Mouse (Mus musculus) heart, postnatal 36 days (tissue): Measurements from ENCODE around the gene Vmn2r103. TPM values are rescaled to one million over a fixed set of nuclear protein-coding genes. Genes with fewer than 3 reads are reported as not detected.

Experiments used
- DNase-seq, 2 experiments: peaks; one replicate each; pipeline ENCODE4 v3.0.0; 2021 to 2022
- intact Hi-C: fragments of 180-260 bp; cut with DNase I; formaldehyde crosslinking; loops from one replicate; pipeline ENCODE4 v1.15.1; 2025
- total RNA-seq, 2 experiments: library from RNA; stranded (reverse); gene quantifications; 2 replicates each; pipeline ENCODE4 v1.2.3; 2021

The Vmn2r103 gene
- not detected for total RNA-seq

GRCm38 (mm10) chr17:19773063-19773462 lies at the start of gene Vmn2r103:
Vmn2r103 (plus strand) TSS chr17:19773363.
- no peak for DNase-seq
- intact Hi-C loops: no loop called here

DNA sequence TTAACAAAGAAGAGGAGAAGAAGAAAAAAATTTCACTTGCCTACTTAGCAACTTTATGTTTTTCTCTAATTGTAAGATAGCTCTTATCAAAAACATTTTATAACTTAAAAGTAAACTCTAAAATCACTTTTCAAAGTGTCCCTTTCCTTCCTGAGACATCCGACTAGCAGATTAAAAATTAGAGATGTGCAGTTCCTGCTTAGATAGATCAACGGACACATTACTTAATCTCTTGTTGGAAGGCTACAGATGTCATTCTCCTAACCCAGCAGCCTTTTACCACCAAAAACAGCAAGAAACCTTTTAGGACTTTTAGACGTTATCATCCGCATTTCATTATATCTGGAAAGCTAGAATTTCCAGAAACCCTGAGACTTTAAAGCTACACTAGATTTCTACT lies 5.8 kb downstream of the Vmn2r103 start:
- DNase-seq: no peak
- intact Hi-C loops: no loop called here

GRCm38 (mm10) chr17:19789248-19789647 lies 16.1 kb downstream of the Vmn2r103 start:
- intact Hi-C loops: no loop called here
- DNase-seq: no peak

Other genes starting within 250 kb of the Vmn2r103 start
- not detected for gene Vmn2r101, start 196.1 kb upstream of the Vmn2r103 start, total RNA-seq
- gene Vmn2r102, start 113.0 kb upstream of the Vmn2r103 start, total RNA-seq: not detected